Mouse (Mus musculus) kidney, adult 2 months (tissue): ENCODE data around the gene Slamf6. TPM values are rescaled to one million over a fixed set of nuclear protein-coding genes. Genes with fewer than 3 reads are reported as not detected.
"Not testable (repeated sequence)": the region's sequence is repeated elsewhere in the genome, so short reads cannot be mapped to it uniquely, and the experiment has no call there.

Experiments
- DNase-seq: peaks from one replicate; pipeline ENCODE4 v3.0.0; 2021
- H3K27ac ChIP-seq: fragments of 200-500 bp; 2 replicates; pipeline ENCODE4 v1.5.1; 2012; ENCODE audit warnings: low read depth, low read length, control low read depth, inconsistent platforms; ENCODE audit not compliant: insufficient read depth
- H3K27me3 ChIP-seq: fragments of 200-500 bp; replicated peaks from 2 replicates; pipeline ENCODE4 v1.6.1; 2012; ENCODE audit warnings: mild to moderate bottlenecking, moderate library complexity, low read length, inconsistent platforms; ENCODE audit not compliant: control insufficient read depth, insufficient read depth
- H3K36me3 ChIP-seq: fragments of 200-500 bp; 2 replicates; pipeline ENCODE4 v1.6.1; 2012; ENCODE audit warnings: mild to moderate bottlenecking, moderate library complexity, low read length, inconsistent platforms; ENCODE audit not compliant: control insufficient read depth, insufficient read depth
- H3K4me1 ChIP-seq: fragments of 200-500 bp; 2 replicates; pipeline ENCODE4 v1.6.1; 2011; ENCODE audit warnings: low read length; ENCODE audit not compliant: control insufficient read depth, insufficient read depth
- H3K4me3 ChIP-seq: fragments of 200-500 bp; 2 replicates; pipeline ENCODE4 v1.5.1; 2011; ENCODE audit warnings: mild to moderate bottlenecking, low read depth, low read length, control low read depth; ENCODE audit not compliant: insufficient read depth
- CTCF ChIP-seq: fragments of 200-500 bp; conservative IDR thresholded peaks from 2 replicates; pipeline ENCODE4 v1.5.1; 2011; ENCODE audit warnings: low read depth, mild to moderate bottlenecking, control low read depth, low read length, moderate library complexity, mixed read lengths; ENCODE audit not compliant: insufficient read depth, insufficient read length
- POLR2A ChIP-seq: fragments of 200-500 bp; IDR thresholded peaks from one replicate; pipeline ENCODE4 v1.6.1; 2011; ENCODE audit warnings: low read depth, low read length, control low read depth
- WGBS: fragments of 180-500 bp; shearing (Covaris S2); methylation state at CpG from one replicate; pipeline ENCODE4 v1.1.7; 2018; 5-methylcytosine and 5-hydroxymethylcytosine counted together
- polyA plus RNA-seq: library from polyadenylated mRNA; depleted of rRNA; stranded (reverse); fragments of >200 nt; gene quantifications from 2 replicates; pipeline ENCODE4 v1.2.3, GENCODE M21; 2012

The Slamf6 gene
- polyA plus RNA-seq, 1 experiment, result 1.4 TPM

- H3K27ac ChIP-seq, result no peak overlapping the region
- WGBS, result 23% methylated on average over 2 of the region's 2 CpGs
- H3K36me3 ChIP-seq, result no peaks in the 10 kb centered on the region
- DNase-seq, result no peak
- no peak overlapping the region for H3K4me3 ChIP-seq
- no peaks in the 10 kb centered on the region; the same call in 1 of the 2 replicates for H3K27me3 ChIP-seq
- no peaks in the 10 kb centered on the region for H3K4me1 ChIP-seq
- no peak for TF ChIP-seq POLR2A
- TF ChIP-seq CTCF, result no peak
These were observed 40.1 kb downstream of the Slamf6 start for GRCm38 (mm10) chr1:171957411-171957810.

- H3K27me3 ChIP-seq, result no peaks in the 10 kb centered on the region; the same call in 1 of the 2 replicates
- no peak overlapping the region for H3K4me3 ChIP-seq
- TF ChIP-seq POLR2A, result no peak
- no peaks in the 10 kb centered on the region for H3K36me3 ChIP-seq
- H3K4me1 ChIP-seq, result no peaks in the 10 kb centered on the region
- no peak overlapping the region for H3K27ac ChIP-seq
- WGBS, result 93% methylated on average over 5 of the region's 5 CpGs
- DNase-seq, result no peak
These were observed 43.4 kb downstream of the Slamf6 start for GRCm38 (mm10) chr1:171960726-171961125.

GRCm38 (mm10) chr1:171961704-171962103 is 44.4 kb downstream of the Slamf6 start:
- WGBS, result 82% methylated on average over 6 of the region's 6 CpGs
- no peaks in the 10 kb centered on the region; the same call in 1 of the 2 replicates for H3K27me3 ChIP-seq
- TF ChIP-seq POLR2A (no peak), CTCF (no peak)
- H3K4me1 ChIP-seq, result no peaks in the 10 kb centered on the region
- no peaks in the 10 kb centered on the region for H3K36me3 ChIP-seq
- no peak for DNase-seq
- no peak overlapping the region for H3K27ac ChIP-seq
- no peak overlapping the region for H3K4me3 ChIP-seq

- TF ChIP-seq POLR2A, result no peak
- no peak for TF ChIP-seq CTCF
- 48% methylated on average over 6 of the region's 6 CpGs for WGBS
These were observed 46.3 kb downstream of the Slamf6 start for GRCm38 (mm10) chr1:171963613-171964012.

GRCm38 (mm10) chr1:171966054-171966790 is 48.9 kb downstream of the Slamf6 start:
- Histone ChIP-seq H3K27me3 (no peaks in the 10 kb centered on the region), H3K27ac (no peak overlapping the region), H3K4me1 (no peaks in the 10 kb centered on the region), H3K4me3 (no peak overlapping the region), H3K36me3 (no peaks in the 10 kb centered on the region)
- no peak for DNase-seq
- TF ChIP-seq POLR2A (no peak), CTCF (no peak)
- 79% methylated on average over 6 of the region's 6 CpGs for WGBS

More at GRCm38 (mm10) chr1:171963613-171964012, 46.3 kb downstream of the Slamf6 start:
- no peak overlapping the region for H3K27ac ChIP-seq
- no peak for DNase-seq
- H3K4me3 ChIP-seq, result no peak overlapping the region
- no peaks in the 10 kb centered on the region; the same call in 1 of the 2 replicates for H3K27me3 ChIP-seq
- H3K4me1 ChIP-seq, result no peaks in the 10 kb centered on the region
- no peaks in the 10 kb centered on the region for H3K36me3 ChIP-seq

- no peaks in the 10 kb centered on the region for H3K4me1 ChIP-seq
- TF ChIP-seq POLR2A, result no peak
- TF ChIP-seq CTCF, result no peak
- no peak overlapping the region for H3K4me3 ChIP-seq
- no peak for DNase-seq
- H3K27me3 ChIP-seq, result no peaks in the 10 kb centered on the region
- H3K27ac ChIP-seq, result no peak overlapping the region
- no peaks in the 10 kb centered on the region for H3K36me3 ChIP-seq
- WGBS, result 70% methylated on average over 6 of the region's 6 CpGs
These were observed 51.9 kb downstream of the Slamf6 start for GRCm38 (mm10) chr1:171969221-171969620.

GRCm38 (mm10) chr1:171970854-171971586 is 53.7 kb downstream of the Slamf6 start:
- no peak for DNase-seq
- H3K27me3 ChIP-seq, result no peaks in the 10 kb centered on the region
- no peak for TF ChIP-seq POLR2A
- no peak for TF ChIP-seq CTCF
- WGBS, result 50% methylated on average over 10 of the region's 10 CpGs
- no peaks in the 10 kb centered on the region for H3K36me3 ChIP-seq
- no peak overlapping the region for H3K4me3 ChIP-seq
- no peak overlapping the region for H3K27ac ChIP-seq
- H3K4me1 ChIP-seq, result no peaks in the 10 kb centered on the region

GRCm38 (mm10) chr1:171974361-171974760 is 57.0 kb downstream of the Slamf6 start:
- not testable (repeated sequence) for H3K27ac ChIP-seq, DNase-seq, H3K4me1 ChIP-seq, H3K27me3 ChIP-seq, H3K4me3 ChIP-seq, H3K36me3 ChIP-seq
- 93% methylated on average over 2 of the region's 2 CpGs for WGBS
